Comparison of ENCODE assay signal across 5 mouse cellular contexts in the genomic region with DNA sequence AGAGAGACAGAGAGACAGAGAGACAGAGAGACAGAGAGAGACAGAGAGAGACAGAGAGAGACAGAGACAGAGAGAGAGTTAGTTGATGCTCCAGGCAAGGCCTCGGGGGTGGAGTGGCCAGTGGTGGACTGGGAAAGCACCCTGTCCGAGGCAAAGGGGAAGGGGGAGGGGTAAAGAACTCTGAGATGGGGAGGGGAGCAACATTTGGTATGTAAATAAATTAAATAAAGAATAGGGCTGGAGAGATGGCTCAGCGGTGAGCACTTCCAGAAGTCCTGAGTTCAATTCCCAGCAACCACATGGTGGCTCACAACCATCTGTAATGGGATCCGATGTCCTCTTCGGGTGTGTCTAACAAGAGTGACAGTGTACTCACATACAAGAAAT. TPM values are rescaled to one million over a fixed set of nuclear protein-coding genes. Genes with fewer than 3 reads are reported as not detected.
"Had no signal": no experiment of that assay in that cellular context is flagged by ENCODE, and none has a peak within 500 bp of the region (broad histone marks: within the 10 kb centered on the region; RNA-seq: fewer than 3 reads in every experiment).

No protein-coding gene starts in this region.

RNA-seq across cellular contexts. Expression of gene Scrg1, which starts 25.8 kb away (rescaled TPM):
- polyA plus RNA-seq: liver, embryonic 14.5 days; macrophage; midbrain, embryonic 12.5 days; myocyte; testis, adult 2 months had no signal
